Mouse (Mus musculus) stomach, embryonic 16.5 days (tissue): ENCODE measurements around the gene Fam207a. TPM values are rescaled to one million over a fixed set of nuclear protein-coding genes. Genes with fewer than 3 reads are reported as not detected.
A peak's percentile ranks its signal among the peaks of the same experiment; 100 is the strongest.

Experiments used
- ATAC-seq: fragments of 200-750 bp; cut with Nextera tagmentation; 2 replicates; pipeline ENCODE4 v1.8.0; 2017; ENCODE audit warnings: moderate number of reproducible peaks, moderate TSS enrichment; ENCODE audit not compliant: insufficient read depth, low FRiP score
- H3K27ac ChIP-seq: fragments of 300-500 bp; sonication (generic); 2 replicates; pipeline ENCODE4 v1.5.1; 2014; ENCODE audit warnings: low read length
- H3K27me3 ChIP-seq: fragments of 300-500 bp; sonication (generic); 2 replicates; pipeline ENCODE4 v1.6.1; 2014; ENCODE audit warnings: low read length, control low read depth, mixed read lengths; ENCODE audit not compliant: control insufficient read depth, insufficient read depth
- H3K36me3 ChIP-seq: fragments of 300-500 bp; sonication (generic); 2 replicates; pipeline ENCODE4 v1.6.1; 2014; ENCODE audit warnings: low read length; ENCODE audit not compliant: control insufficient read depth, insufficient read depth
- H3K4me1 ChIP-seq: fragments of 300-500 bp; sonication (generic); 2 replicates; pipeline ENCODE4 v1.6.1; 2014; ENCODE audit warnings: low read length, control low read depth, mixed read lengths; ENCODE audit not compliant: control insufficient read depth, insufficient read depth
- H3K4me2 ChIP-seq: fragments of 300-500 bp; sonication (generic); 2 replicates; pipeline ENCODE4 v1.6.1; 2014; ENCODE audit warnings: low read depth, low read length, mixed read lengths
- H3K4me3 ChIP-seq: fragments of 300-500 bp; sonication (generic); replicated peaks from 2 replicates; pipeline ENCODE4 v1.5.1; 2014; ENCODE audit warnings: mild to moderate bottlenecking, low read length
- H3K9ac ChIP-seq: fragments of 300-500 bp; sonication (generic); 2 replicates; pipeline ENCODE4 v1.6.1; 2014; ENCODE audit warnings: low read length
- H3K9me3 ChIP-seq: fragments of 300-500 bp; sonication (generic); replicated peaks from 2 replicates; pipeline ENCODE4 v1.6.1; 2016; ENCODE audit warnings: low read length, control low read depth; ENCODE audit not compliant: control insufficient read depth
- WGBS: fragments of 180-500 bp; shearing (Covaris S2); extraction: QIAGEN DNeasy Blood & Tissue Kit; methylation state at CpG from one replicate; pipeline ENCODE4 v1.1.7; 2014; 5-methylcytosine and 5-hydroxymethylcytosine counted together
- polyA plus RNA-seq: library from polyadenylated mRNA; unstranded; fragments of >200 nt; fragmentation: Nextera tagmentation; extraction: Ambion mirVana; gene quantifications from 2 replicates; pipeline ENCODE4 v1.2.1, GENCODE M21; 2015

Gene Fam207a
- polyA plus RNA-seq, 1 experiment from 2014 or later, result 31.0 TPM

- ATAC-seq, result no peak
- H3K27me3 ChIP-seq, result no peaks in the 10 kb centered on the region
- H3K27ac ChIP-seq, result no peak overlapping the region
- 79% methylated on average over 11 of the region's 11 CpGs for WGBS
- no peaks in the 10 kb centered on the region for H3K4me1 ChIP-seq
- H3K4me2 ChIP-seq, result no peak overlapping the region
- no peaks in the 10 kb centered on the region for H3K36me3 ChIP-seq
- H3K9me3 ChIP-seq, result no peaks in the 10 kb centered on the region; the same call in 1 of the 2 replicates
- H3K4me3 ChIP-seq, result no peak overlapping the region
- H3K9ac ChIP-seq, result no peak overlapping the region
Observed at GRCm38 (mm10) chr10:77537215-77538209, 21.9 kb upstream of the Fam207a start.

DNA sequence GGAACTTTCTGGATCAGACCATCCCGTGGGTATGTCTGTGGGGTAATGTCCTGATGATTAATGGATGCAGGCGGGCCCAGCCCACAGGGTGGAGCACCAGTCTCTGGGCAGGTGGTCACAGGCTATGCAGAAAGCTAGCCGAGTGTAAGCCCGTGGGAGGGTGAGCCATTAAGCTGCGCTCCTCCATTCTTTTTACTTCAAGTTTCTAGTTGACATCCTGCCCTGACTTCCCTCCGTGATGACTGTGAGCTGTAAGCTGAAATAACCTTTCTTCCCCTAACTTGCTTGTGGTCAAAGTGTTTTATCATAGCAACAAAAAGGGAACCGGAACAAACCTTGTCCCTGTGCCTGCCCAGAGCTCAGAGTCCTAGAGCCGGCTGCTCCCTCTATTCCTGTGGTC, 21.1 kb upstream of the Fam207a start:
- WGBS, result 54% methylated on average over 8 of the region's 8 CpGs
- ATAC-seq, result no peak
- no peak overlapping the region for H3K4me3 ChIP-seq
- H3K9ac ChIP-seq, result no peak overlapping the region
- H3K27ac ChIP-seq, result no peak overlapping the region
- H3K4me2 ChIP-seq, result no peak overlapping the region
- no peaks in the 10 kb centered on the region; the same call in 1 of the 2 replicates for H3K9me3 ChIP-seq
- H3K4me1 ChIP-seq, result no peaks in the 10 kb centered on the region
- H3K36me3 ChIP-seq, result no peaks in the 10 kb centered on the region
- H3K27me3 ChIP-seq, result no peaks in the 10 kb centered on the region

- ATAC-seq, result no peak
- no peaks in the 10 kb centered on the region for H3K27me3 ChIP-seq
- no peak overlapping the region for H3K4me2 ChIP-seq
- no peak overlapping the region for H3K4me3 ChIP-seq
- peaks cover 3% of the 10 kb centered on the region; the same call in 1 of the 2 replicates for H3K4me1 ChIP-seq
- no peaks in the 10 kb centered on the region; the same call in 1 of the 2 replicates for H3K9me3 ChIP-seq
- H3K27ac ChIP-seq, result no peak overlapping the region
- H3K36me3 ChIP-seq, result no peaks in the 10 kb centered on the region
- no peak overlapping the region for H3K9ac ChIP-seq
- WGBS, result 76% methylated on average over 1 of the region's 1 CpGs
Observed at GRCm38 (mm10) chr10:77532020-77532413, 16.4 kb upstream of the Fam207a start.

GRCm38 (mm10) chr10:77531026-77532019, 15.7 kb upstream of the Fam207a start:
- 0 out of 2 replicates have a peak overlapping the region, but pooled peaks have one; percentile 16 for H3K4me3 ChIP-seq
- no peak overlapping the region for H3K9ac ChIP-seq
- peaks cover 3% of the 10 kb centered on the region; the same call in 1 of the 2 replicates for H3K4me1 ChIP-seq
- H3K9me3 ChIP-seq, result no peaks in the 10 kb centered on the region; the same call in 1 of the 2 replicates
- H3K27me3 ChIP-seq, result no peaks in the 10 kb centered on the region
- H3K36me3 ChIP-seq, result no peaks in the 10 kb centered on the region
- H3K27ac ChIP-seq, result peak overlapping the region; percentile 31; the same call in 1 of the 2 replicates
- ATAC-seq, result peak; percentile 55; the same call in 1 of the 2 replicates
- H3K4me2 ChIP-seq, result no peak overlapping the region
- 63% methylated on average over 6 of the region's 6 CpGs for WGBS

DNA sequence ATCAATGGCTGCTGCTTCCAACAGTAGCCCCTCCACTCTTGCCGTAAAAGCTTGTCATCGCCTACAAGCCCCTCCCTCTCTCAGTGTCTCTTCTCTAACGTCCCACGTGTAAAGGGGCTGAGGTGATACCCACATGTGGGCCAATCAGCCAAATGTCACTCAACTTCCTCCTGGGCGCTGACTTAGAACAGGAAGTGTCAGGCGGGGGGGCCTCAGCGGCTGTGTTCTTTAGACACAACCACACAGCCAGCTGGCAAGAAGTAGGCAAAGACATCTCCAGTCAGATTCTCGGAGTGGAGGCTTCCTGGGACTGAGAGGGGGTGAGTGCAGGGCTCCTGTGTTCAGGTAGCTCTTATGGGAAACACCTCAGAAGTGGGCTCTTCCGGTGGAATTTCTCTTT, 14.6 kb upstream of the Fam207a start, which contains the start of gene Itgb2:
Gene Itgb2 (plus strand): TSS at position 113 of the 400 bp plus-strand sequence.
- no peak for ATAC-seq
- Histone ChIP-seq H3K9me3 (no peaks in the 10 kb centered on the region; the same call in 1 of the 2 replicates), H3K27ac (no peak within 1 kb of the TSS; the same call in 1 of the 2 replicates), H3K4me1 (peaks cover 3% of the 10 kb centered on the region; the same call in 1 of the 2 replicates), H3K27me3 (no peaks in the 10 kb centered on the region), H3K4me3 (0 out of 2 replicates have a peak within 1 kb of the TSS, but pooled peaks have one; percentile 16), H3K9ac (no peak within 1 kb of the TSS), H3K36me3 (no peaks in the 10 kb centered on the region), H3K4me2 (no peak within 1 kb of the TSS)
- 59% methylated on average over 9 of the region's 9 CpGs for WGBS

- H3K27ac ChIP-seq, result no peak overlapping the region
- peaks cover 3% of the 10 kb centered on the region; the same call in 1 of the 2 replicates for H3K4me1 ChIP-seq
- H3K27me3 ChIP-seq, result no peaks in the 10 kb centered on the region
- 64% methylated on average over 6 of the region's 6 CpGs for WGBS
- no peaks in the 10 kb centered on the region; the same call in 1 of the 2 replicates for H3K9me3 ChIP-seq
- no peak overlapping the region for H3K9ac ChIP-seq
- no peak for ATAC-seq
- H3K36me3 ChIP-seq, result no peaks in the 10 kb centered on the region
- H3K4me2 ChIP-seq, result no peak overlapping the region
- H3K4me3 ChIP-seq, result no peak overlapping the region
Observed at GRCm38 (mm10) chr10:77528634-77529033, 13.0 kb upstream of the Fam207a start.

GRCm38 (mm10) chr10:77526488-77526887, 10.9 kb upstream of the Fam207a start:
- ATAC-seq, result no peak
- Histone ChIP-seq H3K4me1 (peaks cover 7% of the 10 kb centered on the region), H3K4me3 (no peak overlapping the region), H3K4me2 (no peak overlapping the region), H3K9me3 (no peaks in the 10 kb centered on the region), H3K9ac (no peak overlapping the region), H3K27me3 (no peaks in the 10 kb centered on the region), H3K36me3 (no peaks in the 10 kb centered on the region), H3K27ac (no peak overlapping the region)
- 80% methylated on average over 2 of the region's 2 CpGs for WGBS

GRCm38 (mm10) chr10:77523321-77523720, 7.7 kb upstream of the Fam207a start:
- Histone ChIP-seq H3K9ac (no peak overlapping the region), H3K36me3 (no peaks in the 10 kb centered on the region), H3K9me3 (no peaks in the 10 kb centered on the region), H3K4me1 (peaks cover 4% of the 10 kb centered on the region), H3K27ac (no peak overlapping the region), H3K27me3 (no peaks in the 10 kb centered on the region), H3K4me3 (no peak overlapping the region), H3K4me2 (no peak overlapping the region)
- ATAC-seq, result no peak
- WGBS, result 69% methylated on average over 7 of the region's 7 CpGs
